Mouse (Mus musculus) hematopoietic stem cell, adult 5-6 weeks (primary cell): Measurements from ENCODE around the gene Rfpl4. TPM values are rescaled to one million over a fixed set of nuclear protein-coding genes. Genes with fewer than 3 reads are reported as not detected.
"Not testable (repeated sequence)": the region's sequence is repeated elsewhere in the genome, so short reads cannot be mapped to it uniquely, and the experiment has no call there.

Experiments
- ATAC-seq, 2 experiments: fragments of 125-278 bp in 1 of 2; replicated peaks in 1 of 2; 2 replicates each; pipeline ENCODE4 v1.8.0; 2016 to 2017; ENCODE audit warnings: inconsistent platforms in 2 of 2, mild to moderate bottlenecking in 2 of 2, moderate number of reproducible peaks in 2 of 2, low read depth in 1 of 2, moderate TSS enrichment in 1 of 2; ENCODE audit not compliant: low FRiP score in 2 of 2, poor library complexity in 2 of 2, severe bottlenecking in 2 of 2, insufficient read depth in 1 of 2, low TSS enrichment in 1 of 2
- total RNA-seq: library from RNA; stranded (forward); fragments of 172-1452, 232-1000 nt; gene quantifications from 2 replicates; pipeline ENCODE4 v1.2.3, GENCODE M21; 2017

Rfpl4 gene
- not detected in 2 replicates for total RNA-seq

GRCm38 (mm10) chr7:5116850-5117249, at the start of gene Rfpl4:
Gene Rfpl4, minus strand, starts transcription at chr7:5116950.
- no peak for ATAC-seq

- not testable (repeated sequence) for ATAC-seq
These were observed 32.8 kb upstream of the Rfpl4 start, which contains the start of gene Vmn1r55 for GRCm38 (mm10) chr7:5149570-5149969. Gene Vmn1r55, minus strand, starts transcription at chr7:5149670.

- peak; percentile 83 to 98 for ATAC-seq
These were observed 9.0 kb upstream of the Rfpl4 start, which contains the start of gene Rasl2-9 for GRCm38 (mm10) chr7:5125549-5126406. Gene Rasl2-9, minus strand, starts transcription at chr7:5125950.

DNA sequence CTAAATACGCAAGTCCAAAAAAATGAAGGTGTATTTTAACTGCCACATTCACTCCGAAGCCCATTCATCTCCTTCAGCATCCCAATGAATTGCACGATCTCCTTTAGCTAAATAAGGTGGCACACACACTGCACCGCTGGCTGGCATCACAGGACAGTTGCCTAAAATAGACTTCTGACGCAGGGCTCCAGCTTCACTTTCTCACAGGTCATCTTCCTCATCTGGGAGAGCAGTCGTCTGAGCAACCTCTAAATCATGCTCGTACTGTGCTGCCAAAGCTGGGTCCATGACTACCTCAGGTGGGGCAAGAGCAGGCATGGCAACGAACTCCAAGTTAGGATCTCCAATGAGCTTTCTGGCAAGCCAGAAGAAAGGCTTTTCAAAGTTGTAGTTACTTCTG, 8.3 kb upstream of the Rfpl4 start:
- ATAC-seq = no peak

- no peak for ATAC-seq
These were observed 4.0 kb downstream of the Rfpl4 start for GRCm38 (mm10) chr7:5112701-5113100.

DNA sequence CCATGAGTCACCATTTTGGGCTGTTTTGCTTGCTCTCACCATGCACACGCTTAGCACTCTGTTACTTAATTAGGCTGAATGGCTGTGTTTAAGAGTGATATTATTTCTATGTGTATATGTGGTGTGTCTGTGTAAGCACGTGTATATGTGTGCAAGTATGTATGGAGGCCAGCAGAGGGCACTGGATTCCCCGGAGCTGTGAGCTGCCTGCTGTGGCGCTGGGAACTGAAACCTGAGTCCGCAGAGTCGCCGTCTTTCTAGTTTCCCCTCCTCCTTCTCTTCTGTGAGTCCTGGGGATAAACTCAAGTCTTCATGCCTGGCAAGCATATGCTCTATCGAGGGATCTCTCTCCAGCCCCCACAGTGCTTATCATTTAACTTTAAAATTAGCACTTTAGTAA, 7.4 kb downstream of the Rfpl4 start:
- no peak for ATAC-seq

DNA sequence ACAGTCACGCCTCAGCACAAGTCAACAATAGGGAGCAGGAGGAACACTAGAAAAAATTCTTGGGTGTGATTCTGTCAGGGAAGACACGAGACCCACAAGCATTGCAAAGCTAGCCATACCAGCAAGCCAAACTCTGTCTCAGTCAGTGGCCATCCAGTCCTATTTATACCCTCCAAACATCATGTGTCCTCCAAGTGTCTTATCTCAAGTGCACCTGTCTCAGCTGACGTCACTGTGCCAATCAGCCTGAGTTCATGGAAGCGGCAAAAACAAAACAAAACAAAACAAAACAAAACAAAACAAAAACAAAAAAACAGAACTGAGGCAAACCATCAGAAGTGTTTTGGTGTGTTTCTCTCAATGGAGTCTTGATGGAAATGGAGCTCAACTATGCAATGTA, 8.5 kb downstream of the Rfpl4 start:
- ATAC-seq = no peak

DNA sequence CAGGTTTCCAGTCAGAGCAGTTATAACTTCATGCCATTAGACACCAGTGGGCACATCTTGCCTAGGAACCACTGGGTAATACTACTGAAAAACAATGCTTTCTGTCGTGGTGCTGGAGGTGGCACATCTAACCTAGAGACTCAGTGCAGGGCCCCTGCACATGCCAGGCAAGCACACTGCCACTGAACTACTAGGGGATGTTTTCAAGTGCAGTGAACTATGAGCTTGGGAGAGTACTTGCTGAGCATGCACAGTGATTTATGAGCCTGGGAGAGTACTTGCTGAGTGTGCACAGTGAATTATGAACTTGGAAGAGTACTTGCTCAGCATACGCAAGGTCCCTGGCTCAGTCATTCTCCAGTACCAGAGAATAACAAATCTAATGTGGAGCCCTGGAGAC, 14.2 kb downstream of the Rfpl4 start:
- ATAC-seq = no peak

- peak; percentile 98 for ATAC-seq
These were observed 15.6 kb downstream of the Rfpl4 start for GRCm38 (mm10) chr7:5101066-5101663.

GRCm38 (mm10) chr7:5099796-5100195, 17.0 kb downstream of the Rfpl4 start:
- ATAC-seq = no peak

DNA sequence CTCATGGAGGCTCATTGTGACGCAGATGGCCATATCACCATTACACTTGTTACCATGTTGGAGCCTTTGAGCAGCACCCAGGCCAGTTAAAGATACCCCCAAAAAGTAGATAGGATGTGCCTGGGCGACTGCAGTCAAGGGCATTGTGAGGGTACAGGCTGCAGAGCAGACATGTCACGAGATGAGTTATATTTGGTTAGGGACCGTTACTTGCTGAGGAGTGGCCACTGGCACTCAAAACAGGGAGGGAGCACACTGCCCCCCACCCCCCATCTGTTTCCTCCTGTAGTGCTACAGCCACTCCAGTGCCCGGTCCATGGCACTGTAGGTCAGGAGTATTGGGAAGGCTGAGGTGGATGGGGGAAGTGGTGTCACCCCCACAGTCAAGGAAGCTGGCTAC, 18.0 kb downstream of the Rfpl4 start:
- ATAC-seq = no peak

DNA sequence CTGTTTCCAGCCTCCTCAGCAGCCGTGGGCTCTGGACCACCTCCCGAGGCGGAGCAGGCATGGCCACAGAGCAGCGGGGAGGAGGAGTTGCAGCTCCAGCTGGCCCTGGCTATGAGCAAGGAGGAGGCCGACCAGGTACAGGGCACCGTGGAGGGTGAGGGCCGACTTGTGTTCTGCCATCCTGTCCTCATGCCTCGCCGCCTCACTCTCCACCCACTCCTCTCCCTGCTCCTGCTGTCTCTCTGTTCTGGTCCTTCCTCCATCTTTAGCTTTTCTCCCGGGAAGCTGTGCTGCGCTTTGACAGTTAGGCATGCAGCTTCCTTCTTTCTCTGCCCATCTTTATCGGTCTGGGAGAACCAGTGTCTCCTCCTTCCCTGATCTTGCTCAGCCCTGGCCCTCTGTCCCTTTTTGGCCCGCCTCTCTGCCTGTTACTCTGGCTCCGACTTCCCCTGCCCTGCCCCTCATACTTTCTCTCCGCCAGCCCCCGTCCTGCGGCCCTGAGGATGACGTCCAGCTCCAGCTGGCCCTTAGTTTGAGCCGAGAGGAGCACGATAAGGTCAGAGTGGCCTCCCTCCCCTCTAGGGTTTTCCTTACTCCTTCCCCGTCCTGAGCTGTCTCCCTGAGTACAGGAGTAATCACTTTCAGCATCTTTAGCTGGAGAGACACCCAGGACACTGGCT, 23.8 kb downstream of the Rfpl4 start:
- no peak for ATAC-seq

- ATAC-seq = no peak
These were observed 24.4 kb downstream of the Rfpl4 start for GRCm38 (mm10) chr7:5092381-5092780.

GRCm38 (mm10) chr7:5091008-5091728, 25.6 kb downstream of the Rfpl4 start:
- no peak for ATAC-seq

- ATAC-seq = no peak
These were observed 26.9 kb downstream of the Rfpl4 start for GRCm38 (mm10) chr7:5089853-5090252.

DNA sequence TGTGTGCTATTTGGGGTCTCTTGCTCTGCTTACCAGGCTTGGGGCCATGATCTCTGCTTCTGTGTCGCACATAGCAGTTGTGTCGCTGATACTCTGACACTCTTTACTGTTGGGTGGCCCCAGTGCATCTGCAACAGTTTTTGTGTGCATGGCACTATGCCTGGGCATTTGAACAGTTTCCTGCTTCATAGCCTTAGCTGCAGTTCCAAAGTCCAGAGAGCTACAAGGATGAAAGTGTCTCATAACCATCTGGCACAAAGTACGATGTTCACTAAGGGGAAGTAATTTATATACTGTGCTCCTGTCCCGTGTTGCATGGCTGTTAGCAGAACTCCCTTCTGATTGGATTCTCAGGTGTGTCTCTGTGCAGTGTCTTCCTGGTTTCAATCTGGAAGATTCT, 28.9 kb downstream of the Rfpl4 start:
- no peak for ATAC-seq

DNA sequence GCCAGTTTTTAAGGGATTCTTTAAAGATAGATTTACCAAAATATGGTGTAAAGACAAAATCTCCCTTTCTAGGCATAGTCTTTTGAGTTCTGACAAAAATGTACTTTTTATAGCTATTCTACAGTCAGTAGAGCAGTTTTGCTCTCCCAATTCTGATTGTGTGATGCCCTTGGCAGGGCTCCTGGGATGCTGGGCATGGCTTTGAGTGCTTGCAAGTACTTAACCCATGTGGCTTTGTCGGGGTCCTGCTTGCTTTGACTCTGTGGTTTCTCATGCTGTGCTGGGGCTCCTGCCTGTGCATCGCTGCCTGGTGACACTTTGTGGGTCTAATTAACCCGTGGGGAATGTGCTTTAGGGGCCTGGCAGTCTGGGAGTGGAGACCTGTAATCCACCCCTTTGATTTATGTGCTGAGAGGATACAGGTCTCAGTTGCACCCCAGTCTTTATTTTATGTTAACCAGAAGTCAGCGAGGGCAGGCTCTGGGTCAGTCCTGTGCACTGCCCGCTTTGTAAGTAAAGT, 29.8 kb downstream of the Rfpl4 start:
- no peak for ATAC-seq
